Mouse (Mus musculus) yolk sac, embryonic 10.5 days (tissue): ENCODE results near the gene Hpcal1.
A peak's percentile ranks its signal among the peaks of the same experiment; 100 is the strongest.

Experiments
- DNase-seq: peaks from one replicate; pipeline ENCODE4 v3.0.0-alpha.2; 2017; ENCODE audit warnings: low spot score

Gene Hpcal1

DNA sequence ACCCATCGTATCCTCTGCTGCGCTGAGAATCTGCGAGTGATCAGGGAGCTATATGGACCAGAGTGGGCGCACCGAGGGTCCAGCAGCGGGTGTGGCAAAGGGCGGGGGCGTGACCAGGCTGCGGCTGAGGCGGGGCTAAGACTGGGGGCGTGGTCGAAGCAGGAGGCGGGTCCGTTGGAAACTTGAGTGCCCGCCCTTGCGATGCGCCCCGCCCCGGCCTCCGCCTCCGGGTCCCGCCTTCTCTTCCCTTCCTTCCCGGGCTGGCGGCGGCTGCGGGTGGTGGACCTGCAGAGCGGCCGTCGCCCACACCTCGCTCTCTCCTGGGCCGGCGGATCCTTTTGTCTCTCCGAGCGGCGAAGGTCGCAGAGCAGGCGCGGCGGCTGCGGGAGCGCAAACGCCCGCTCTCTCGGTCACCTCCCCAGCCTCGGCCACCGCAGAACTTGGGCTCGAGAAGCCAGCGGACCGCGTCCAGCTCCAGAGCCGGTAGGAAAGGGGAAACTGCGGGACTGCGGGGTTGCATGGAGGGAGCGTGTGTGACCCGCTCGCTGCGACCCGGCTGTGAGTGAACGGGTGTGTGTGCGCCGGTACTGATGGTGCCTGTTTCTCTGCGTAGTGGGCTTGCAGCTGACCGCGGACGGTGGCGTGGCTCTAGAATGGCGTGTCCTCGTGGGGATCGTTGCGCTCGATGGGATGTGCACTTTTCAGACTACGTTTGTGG, at the start of gene Hpcal1:
Hpcal1 (plus strand) TSS at position 293 of the 718 bp plus-strand sequence.
- peak; percentile 96 for DNase-seq

DNA sequence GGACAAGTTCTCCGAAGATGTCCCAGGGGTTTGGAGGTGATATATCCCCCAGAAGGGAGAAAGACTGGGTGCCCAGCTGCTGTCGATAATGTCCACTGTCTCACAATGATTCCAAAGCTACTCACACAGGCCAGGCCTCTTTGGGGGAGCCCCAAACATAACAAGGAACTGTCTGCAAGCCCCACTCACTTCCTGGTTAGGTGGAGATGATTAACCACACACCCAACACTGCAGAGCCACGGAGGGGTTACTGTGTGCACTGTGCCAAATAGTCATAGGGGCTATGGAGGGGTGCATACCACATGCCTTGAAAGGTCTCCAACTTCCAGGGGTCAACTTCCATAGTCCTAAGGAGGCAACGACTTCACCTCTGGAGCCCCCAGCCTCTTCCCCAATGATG, 49.4 kb upstream of the Hpcal1 start:
- no peak for DNase-seq

DNA sequence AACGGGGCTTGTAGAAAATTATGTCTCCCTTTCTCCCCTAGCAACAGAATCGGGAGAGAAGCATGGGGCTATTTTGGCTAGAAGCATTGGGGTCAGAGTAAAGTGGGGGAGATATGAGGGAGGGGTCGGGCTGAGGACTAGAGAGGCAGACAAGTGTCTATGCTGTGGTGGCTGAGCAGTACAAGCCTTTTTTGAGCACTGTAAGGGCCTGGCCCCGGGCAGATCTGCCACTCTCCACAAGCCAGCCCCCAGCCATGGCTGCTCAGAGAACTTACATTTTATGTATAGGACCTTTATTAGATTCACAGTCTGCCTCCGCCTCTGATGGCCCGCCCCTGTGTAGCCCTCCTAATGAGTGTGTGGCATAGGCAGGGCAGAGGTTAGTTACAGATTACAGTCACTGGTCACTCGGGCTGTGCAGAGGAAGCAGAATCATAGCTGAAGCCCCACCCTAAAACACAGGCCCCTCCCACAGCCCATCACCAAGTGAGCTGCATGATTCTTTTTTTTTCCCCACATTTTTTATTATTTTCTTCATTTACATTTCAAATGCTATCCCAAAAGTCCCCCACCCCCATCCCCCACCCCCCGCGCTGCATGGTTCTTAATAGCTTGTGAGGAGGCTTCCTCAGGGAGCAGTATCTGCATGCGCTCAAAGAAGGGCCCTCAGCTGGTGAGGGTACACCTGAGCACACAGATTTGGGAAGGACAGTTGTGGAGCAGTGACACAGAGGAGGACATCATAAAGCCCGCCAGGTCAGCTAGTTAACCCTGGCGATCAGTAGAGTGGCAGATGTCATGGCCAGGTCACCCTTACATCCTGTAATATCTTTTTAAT, 46.1 kb upstream of the Hpcal1 start:
- DNase-seq: no peak

DNA sequence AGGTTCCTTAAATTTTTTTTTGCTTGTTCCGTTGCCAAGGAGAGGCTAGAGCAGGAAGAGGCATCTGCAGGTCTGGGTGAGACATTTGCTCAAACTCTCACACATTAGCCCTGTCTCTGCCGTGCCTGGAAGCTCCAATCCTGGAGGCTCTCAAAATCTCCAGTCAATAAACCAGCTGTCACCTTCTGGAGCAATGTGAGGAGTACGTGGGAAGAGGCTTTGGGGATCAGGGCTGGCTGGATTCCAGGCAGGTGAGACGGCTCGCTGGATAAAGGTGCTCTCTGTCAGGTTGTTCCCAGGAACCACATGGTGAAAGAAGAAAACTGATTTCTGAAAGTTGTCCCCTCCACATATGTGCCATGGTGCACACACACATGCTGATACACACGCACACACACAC, 44.2 kb upstream of the Hpcal1 start:
- no peak for DNase-seq

DNA sequence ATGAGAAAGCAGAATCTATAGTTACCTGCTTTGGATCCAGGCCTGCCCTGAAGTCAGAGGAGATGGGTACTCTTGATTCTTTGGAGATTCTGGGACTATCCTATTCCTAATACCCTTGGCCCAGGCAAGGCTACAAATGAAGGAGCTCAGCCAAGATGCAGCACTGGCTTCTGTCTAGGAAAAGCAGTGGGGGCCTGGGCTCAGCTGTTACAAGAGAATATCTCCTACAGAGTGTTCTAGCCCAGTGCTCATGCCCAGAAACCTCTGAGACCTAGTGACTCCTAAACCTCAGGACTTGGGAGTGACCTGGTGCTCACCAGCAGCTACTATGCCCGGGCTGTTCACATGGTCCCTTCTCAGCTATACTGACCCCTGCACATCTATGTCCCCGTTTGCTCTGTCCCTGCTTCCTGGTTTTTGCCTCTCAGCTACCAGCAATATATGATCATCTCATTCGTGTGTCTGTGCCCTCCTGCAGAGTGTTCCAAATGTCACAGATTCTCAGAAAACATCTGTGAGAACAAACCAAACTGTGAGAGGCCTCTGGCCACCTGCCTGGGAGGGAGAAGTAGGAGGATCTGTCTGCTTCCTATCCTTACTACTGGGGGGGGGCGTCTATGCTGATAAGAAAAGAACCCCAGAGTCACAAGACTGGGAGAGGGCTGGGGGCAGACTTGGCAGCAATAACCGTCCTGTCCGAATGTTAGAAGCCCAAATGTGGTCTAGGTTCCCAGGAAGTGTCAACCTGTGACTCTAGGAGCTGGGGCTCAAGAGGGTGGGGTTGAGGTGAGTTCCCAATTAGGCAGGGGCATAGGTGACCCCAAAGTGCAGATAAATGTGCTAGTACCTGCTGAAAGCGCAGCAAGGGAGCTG, 39.2 kb upstream of the Hpcal1 start:
- DNase-seq: no peak

DNA sequence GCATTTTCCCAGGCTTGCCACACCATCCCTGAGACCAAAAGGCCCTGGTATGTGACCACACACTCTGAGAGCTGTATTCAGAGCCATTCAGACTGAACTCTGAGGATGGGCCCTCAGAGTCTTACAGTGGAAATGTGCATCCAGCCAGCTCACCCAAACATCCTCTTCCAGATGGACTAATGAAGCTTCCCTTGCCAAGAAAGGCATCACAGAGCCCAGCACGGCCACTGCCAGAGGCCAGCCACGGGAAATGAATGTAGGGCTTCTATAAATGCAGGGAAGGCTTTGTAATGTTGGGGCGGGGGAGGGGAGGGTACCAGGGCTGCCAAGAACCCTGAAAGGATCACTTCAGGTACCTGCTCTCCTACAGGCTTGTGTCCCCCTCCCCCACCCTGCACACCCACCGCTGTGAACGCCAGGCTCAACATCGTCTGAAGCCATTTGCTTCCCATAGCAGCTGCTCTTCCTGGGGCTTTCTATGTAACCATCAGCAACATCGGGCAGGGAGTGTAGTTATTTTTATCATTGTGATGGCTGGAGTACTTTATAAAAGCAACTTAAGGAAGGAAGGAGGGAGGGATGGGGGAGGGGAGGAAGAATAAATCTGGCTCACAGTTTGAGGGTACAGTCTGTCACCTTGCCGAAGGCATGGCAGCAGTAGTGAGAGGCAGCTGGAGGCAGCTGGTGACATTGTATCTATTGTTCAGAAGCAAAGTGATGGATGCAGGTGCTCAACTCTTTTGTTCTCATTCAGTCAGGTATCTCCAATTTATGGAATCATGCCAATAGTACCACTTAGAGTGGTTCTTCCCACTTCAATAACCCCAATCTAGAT, 38.2 kb upstream of the Hpcal1 start:
- no peak for DNase-seq

DNA sequence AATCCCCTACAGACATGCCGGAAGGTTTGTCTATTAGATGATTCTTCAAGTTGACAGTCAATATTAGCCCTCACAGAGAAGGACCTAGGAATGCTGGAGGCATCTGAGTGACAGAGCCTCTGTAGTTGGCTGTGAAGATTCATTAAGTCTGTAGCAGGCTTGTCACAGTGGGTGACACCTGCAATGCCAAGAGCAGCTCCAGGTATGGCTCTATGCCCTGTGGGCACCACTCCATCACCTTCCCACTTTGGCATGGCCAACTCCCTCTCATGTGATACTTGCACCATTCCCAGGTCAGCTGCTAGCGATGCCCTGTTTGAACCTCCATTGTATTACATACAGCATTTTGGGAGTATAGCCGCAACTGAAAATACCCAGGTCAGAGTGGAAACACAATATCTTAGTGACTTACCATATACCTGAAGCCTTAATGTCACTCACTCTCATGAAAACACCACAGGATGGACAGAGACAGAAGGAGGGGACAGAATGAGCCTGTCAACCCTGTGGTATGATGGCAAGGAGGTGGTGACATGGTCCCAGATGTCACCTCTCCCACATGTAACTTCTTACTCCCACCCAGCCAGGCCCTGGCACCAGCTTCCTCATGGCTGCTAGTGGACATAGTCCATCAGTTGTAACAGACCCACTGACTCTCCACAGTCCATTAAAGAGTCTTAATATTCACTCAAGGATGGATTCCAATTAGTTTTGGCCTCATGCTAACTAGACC, 37.4 kb upstream of the Hpcal1 start:
- DNase-seq: no peak

DNA sequence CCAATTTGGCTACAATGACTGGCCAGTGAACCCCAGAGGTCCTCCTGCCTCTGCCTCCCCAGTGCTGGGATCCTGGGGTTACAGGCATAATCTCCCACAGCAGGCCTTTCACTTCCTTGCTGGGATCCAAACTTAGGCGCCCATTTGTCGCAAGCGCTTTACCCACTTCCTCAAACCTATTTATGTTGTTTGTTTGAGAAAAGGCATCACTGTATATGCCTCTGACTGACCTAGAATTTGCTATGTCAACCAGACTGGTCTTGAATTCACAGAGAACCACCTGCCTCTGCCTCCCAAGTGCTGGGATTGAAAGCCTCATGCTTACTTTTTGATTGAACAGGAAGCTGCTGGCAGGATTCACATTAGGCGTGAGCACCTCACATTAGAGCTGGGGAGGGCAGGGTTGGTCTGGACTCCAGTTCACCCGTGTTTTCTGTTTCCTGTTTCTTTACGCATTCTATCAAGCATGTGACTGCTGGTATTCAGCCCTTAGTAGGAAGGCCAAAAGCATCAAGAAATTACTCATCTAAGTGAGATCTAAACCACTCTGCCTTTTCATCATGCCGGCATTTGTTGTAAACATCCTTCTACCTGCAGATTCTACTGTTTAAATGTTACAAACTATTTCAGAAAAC, 33.0 kb upstream of the Hpcal1 start:
- no peak for DNase-seq

DNA sequence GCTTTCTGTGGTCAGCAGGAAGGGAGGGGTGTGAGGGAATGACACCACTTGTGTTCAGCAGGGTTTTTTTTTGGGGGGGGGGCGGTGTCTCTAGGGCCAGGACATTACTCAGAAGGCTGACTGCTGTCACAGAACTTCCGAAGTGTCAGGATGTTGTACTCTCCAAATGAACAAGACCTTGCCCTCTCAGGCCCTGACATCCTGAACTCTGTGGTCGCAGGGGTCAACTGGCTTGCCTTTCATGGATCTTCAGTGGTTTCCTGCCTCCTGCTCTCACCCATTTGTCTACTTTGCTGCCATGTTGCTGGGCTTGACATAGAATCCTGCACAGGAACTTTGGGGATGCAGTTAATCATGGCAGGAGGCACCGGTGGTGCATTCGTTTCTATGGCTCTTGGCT, 32.1 kb upstream of the Hpcal1 start:
- peak; percentile 2 for DNase-seq

DNA sequence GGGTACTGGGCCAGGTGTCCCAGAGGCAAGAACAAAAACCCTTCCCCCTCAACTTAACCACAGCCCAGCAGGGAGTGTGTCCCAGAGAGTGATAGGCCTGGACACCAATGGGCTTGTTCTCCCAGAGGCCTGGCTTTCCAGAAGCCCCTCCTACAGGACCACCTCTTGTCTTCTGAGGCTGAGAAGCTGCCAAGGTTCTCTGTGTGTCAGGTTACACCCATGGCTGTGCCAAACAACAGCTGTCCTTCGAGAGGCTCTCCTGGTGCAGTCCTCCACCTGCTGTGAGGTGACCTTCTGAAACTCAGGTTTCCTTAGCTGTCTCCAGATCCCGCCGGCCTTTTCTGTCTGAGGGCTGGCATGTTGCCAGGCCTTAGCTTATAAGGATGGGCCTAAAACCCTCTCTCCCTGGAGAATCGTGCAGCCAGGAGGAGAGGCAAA, 29.2 kb upstream of the Hpcal1 start:
- peak; percentile 2 for DNase-seq

DNA sequence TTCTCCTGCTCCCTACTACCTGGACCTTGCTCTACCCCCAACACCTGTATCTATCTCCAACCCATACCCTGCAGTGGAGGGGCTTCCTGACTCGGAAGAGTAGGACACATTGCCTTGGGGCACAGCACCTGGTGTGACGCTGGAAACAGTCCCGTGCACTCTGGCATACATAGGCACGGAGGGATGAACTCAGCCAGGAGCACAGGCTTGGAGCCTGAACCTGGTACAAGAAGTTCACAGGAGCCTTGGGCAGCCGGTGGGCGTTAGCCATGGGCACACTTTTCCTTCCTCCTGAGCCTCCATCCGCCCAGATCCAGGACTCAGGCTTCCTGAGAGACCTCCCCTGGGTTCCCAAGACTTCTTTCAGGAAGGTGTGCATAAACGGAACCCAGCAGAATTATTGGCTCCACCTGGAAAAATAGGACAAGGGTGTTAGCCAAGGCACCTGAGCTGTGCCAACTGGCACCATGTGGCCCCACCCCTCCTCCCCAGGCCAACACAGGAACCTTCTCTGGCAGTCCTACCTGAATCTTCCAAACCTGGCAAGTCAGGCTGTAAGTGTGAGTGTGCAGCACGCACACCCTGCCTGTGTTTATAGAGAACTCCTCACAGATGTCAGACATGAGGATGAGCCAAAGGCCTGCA, 26.5 kb upstream of the Hpcal1 start:
- no peak for DNase-seq

DNA sequence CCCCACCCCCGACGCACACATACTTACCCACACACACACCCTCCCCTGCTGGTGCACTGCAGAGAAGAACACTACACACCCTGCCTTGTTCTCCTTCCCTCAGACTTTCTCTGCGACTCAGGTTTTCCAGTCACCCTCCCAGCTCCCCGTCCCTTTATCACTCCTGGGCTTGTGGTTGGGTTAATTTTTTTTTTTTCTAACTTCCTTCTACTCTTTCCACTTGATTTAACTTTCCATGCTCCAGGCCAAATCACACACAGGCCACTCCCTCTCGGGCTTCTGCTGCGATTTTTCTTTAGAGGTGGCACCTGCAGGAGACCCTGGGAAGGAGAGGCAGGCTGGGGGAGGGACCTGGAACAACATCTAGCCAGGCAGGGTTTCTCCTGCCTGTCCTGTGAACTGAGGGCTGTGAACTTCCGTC, 24.7 kb upstream of the Hpcal1 start:
- no peak for DNase-seq

DNA sequence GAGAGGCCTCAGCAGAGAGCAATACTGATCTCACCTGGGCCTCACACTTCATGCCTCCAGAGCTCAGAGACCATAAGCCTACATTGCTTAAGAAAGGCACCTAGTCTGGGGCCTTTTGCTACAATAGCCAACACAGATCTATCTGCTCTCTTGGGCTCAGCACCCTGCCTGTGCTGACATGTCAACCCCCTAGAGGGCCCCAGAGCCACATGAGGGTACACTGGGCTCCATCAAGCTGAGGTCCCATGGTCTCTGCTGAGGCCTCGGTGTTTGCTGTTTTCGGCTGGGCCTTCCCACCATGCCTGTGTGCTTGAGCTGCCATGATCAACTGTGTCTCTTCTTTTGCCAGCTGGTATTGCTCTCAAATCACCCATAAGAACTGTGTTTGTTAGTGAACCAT, 24.0 kb upstream of the Hpcal1 start:
- DNase-seq: no peak

DNA sequence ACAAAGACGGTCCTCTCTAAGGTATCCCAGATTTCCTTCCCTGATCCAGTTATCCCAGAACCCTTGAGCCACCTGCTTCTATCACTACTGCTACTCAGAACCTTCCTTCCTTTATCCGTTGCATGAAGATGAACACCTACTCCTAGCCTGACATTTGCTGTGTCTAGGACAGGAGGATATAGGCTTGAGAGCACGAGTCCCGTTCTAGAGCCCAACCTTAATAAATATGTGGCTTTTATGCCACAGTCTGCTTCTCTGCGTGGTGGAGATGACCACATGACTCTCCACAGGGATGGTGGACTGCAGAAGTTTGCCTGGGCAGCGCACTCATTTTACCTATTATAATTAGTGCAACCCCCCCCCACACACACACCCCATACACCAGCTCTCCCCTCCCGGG, 16.9 kb upstream of the Hpcal1 start:
- DNase-seq: no peak

DNA sequence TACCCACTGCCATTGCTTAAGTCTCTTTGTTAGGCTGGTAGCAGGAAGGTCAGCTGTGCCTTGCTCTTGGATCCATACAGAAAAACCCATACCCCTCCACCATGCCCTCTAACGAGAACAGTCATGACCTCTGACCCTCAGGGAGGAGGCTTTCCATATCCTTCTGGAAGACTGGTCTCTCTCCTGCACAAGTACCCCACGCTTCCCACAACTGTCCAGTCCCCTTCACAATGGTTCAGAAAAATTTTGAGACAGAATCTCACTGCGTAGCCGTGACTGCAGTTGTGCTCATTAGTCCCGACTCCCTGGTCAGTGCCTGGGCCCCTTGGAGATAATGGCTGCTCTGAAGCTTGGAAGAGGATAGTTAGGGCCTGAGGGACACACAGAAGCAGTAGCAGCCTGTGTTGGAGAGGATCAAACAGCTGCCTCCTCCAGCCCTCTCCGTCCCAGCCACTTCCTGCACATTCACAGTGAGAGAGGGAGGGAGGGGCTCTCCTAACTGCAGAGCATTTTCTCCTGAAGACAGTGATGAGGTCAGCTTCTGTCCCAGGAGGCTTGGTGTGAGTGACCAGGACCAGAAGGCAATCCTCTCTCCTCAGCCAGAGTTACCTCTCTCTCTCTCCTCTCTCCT, 16.4 kb upstream of the Hpcal1 start:
- DNase-seq: no peak

DNA sequence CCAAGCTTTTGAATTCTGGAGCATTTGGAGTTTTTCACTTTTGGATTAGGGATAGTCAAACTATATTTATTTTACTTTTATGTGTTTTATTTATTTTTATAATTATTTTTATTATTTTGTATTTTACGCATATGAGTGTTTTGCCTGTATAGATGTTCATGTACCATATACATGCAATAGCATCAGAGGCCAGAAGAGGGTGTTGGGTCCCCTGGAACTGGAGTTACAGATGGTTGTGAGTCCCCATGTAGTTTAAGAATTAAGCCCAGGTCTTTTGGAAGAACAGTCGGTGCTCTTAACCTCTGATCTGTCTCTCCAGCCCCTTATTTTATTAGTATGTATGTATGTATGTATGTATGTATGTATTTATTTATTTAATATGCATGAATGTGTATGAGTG, 12.9 kb upstream of the Hpcal1 start:
- no peak for DNase-seq

DNA sequence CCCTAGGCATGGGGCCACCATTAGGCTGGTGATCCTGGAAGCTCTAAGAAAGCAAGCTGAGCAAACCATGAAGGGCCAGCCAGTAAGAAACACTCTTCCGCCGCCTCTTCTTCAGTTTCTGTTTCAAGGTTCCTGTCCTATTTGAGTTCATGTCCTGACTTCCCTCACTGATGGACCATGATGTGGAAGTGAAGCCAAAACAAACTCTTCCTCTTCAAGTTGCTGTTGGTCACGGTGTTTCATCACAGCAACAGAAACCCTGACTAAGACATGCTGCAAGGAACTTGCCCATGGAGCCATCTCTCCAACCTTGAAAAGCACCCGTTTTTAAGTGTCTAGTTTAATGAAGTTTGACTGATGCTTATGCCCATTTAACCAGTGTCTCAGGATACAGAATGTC, 11.1 kb upstream of the Hpcal1 start:
- DNase-seq: no peak

DNA sequence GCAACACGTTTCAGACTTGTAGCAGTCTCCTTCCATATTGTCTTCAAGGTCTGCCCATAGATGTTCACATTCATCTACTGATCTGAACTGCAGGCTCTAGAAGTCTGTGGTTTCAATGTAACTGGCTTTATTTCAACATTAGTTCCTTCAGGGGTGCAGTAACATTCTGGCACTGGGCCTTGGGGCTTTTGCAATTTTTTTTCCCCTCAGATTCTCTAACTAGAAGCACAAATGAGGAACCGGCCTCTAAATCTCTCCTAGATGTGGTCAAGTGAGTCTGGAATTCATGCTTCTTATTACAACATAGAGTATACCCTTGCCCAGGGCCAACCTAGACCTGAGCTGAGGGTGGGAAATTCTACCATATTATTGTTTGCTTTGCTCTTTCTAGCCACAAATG, 8.5 kb upstream of the Hpcal1 start:
- no peak for DNase-seq

DNA sequence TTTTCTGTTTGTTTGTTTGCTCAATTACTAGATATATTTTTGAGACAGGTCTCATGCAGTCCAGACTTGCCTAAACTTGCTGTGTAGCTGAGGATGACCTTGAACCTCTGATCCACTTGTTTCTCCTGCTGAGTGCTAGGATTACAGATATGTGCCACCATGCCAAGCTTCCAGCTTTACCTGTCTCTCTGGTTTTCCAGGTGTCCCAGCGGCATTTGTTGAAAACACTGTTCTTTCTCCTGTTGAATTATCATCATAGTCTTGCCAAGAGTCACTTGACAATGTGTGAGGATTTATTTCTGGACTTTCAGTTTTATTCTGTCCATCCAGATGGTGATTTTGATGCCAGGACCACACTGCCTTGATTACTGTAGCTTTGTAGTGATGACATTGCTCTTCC, 6.3 kb upstream of the Hpcal1 start:
- no peak for DNase-seq
